Mouse (Mus musculus) C2C12 (cell line): ENCODE measurements around the gene Psmb2.

Experiments used
- CTCF ChIP-seq: IDR thresholded peaks from one replicate; pipeline ENCODE4 v1.5.1; 2011; ENCODE audit not compliant: control insufficient read depth, insufficient read depth, insufficient read length
- MAX ChIP-seq: IDR thresholded peaks from one replicate; pipeline ENCODE4 v1.6.1; 2011; ENCODE audit warnings: mild to moderate bottlenecking, control low read depth

GRCm38 (mm10) chr4:126696908-126697307 is 19.5 kb downstream of the Psmb2 start:
- TF ChIP-seq CTCF, result no peak
- no peak for TF ChIP-seq MAX
